Mouse (Mus musculus): Measurements from ENCODE around the gene Hebp2. TPM values are rescaled to one million over a fixed set of nuclear protein-coding genes. Genes with fewer than 3 reads are reported as not detected.

The Hebp2 gene
- polyA plus RNA-seq (2012; fragmentation: generic; extraction: Trizol), result 1 to 10 TPM in 1 of 2 experiments, under 1 TPM in 1; 0.63 to 2.7 TPM

GRCm38 (mm10) chr10:18545813-18546235 is at the start of gene Hebp2:
Hebp2 (minus strand) TSS chr10:18546076.

Other genes with a start within 250 kb of the Hebp2 start
- gene Nhsl1, start 227.1 kb downstream of the Hebp2 start, polyA plus RNA-seq (2012; fragmentation: generic; extraction: Trizol), result 1 to 10 TPM in 1 of 2 experiments, under 1 TPM in 1; 0.66 to 6.1 TPM
- gene Arfgef3, start 197.9 kb upstream of the Hebp2 start, polyA plus RNA-seq (2012; fragmentation: generic; extraction: Trizol), result not detected
- not detected for gene Gm4922, start 240.7 kb upstream of the Hebp2 start, polyA plus RNA-seq (2012; fragmentation: generic; extraction: Trizol)

Data from C3H10T1/2 (cell line).